In the genomic region with DNA sequence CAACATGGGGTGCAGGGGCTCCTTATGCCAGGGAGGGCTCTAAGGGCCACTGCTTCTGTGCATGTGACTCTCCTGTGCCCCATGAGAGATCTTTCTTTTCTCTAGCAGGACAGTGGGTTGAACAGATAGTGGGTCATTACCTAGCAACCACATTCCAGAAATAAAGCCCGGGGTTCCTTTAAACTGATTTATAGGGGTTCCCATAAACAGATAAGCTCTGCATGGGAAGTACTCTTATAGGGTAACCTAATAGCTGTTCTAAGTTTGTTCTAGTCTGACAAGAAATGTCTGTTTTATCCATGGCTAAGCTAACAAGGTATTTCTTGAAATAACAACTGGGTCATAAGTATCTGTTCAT, we compare ENCODE assay signal across 1 mouse cellular context.
TF ChIP-seq lines count a peak whose summit lies in the region.

No protein-coding gene starts in this region.

TF ChIP-seq in MEL, 35 proteins besides CTCF, POLR2A, EP300 and RAD21 (continued from another document):
- TF ChIP-seq NRF1 (IDR thresholded peaks at IDR 0.05; ENCODE audit: insufficient read depth, low read depth, low read length, poor library complexity, severe bottlenecking) = no peak
- TF ChIP-seq CHD1 (IDR thresholded peaks at IDR 0.05; ENCODE audit: low read depth, low read length) = 0 out of 2 replicates have a peak, but pooled peaks have one; percentile 21
- no peak for TF ChIP-seq ETS1 (IDR thresholded peaks at IDR 0.05; ENCODE audit: low read depth, low read length)
- TF ChIP-seq MYC (IDR thresholded peaks at IDR 0.05; ENCODE audit: low read depth, low read length) = no peak
- TF ChIP-seq GABPA (IDR thresholded peaks at IDR 0.05; ENCODE audit: low read depth, low read length) = no peak
- no peak for TF ChIP-seq MYB (IDR thresholded peaks at IDR 0.05; ENCODE audit: low read depth, low read length)
- no peak for TF ChIP-seq ZMIZ1 (IDR thresholded peaks at IDR 0.05; ENCODE audit: low read depth, low read length)
- no peak for TF ChIP-seq HCFC1 (IDR thresholded peaks at IDR 0.05; ENCODE audit: low read depth, low read length)
- no peak for TF ChIP-seq MAFK (IDR thresholded peaks at IDR 0.05; ENCODE audit: borderline replicate concordance, low read depth, low read length)
- no peak for TF ChIP-seq MXI1 (IDR thresholded peaks at IDR 0.05; ENCODE audit: low read depth, low read length)
- no peak for TF ChIP-seq KAT2A (conservative IDR thresholded peaks at IDR 0.05; ENCODE audit: low read depth, low read length)
- TF ChIP-seq MAZ (IDR thresholded peaks at IDR 0.05; ENCODE audit: low read depth, low read length) = no peak
- TF ChIP-seq MAX (IDR thresholded peaks at IDR 0.05; ENCODE audit: low read length) = peak; percentile 9; the same call in 1 of the 2 replicates
- no peak for TF ChIP-seq TAL1 (IDR thresholded peaks at IDR 0.05; ENCODE audit: low read length)
- TF ChIP-seq BHLHE40 (IDR thresholded peaks at IDR 0.05; ENCODE audit: borderline replicate concordance, low read depth, low read length) = no peak
- no peak for TF ChIP-seq SMC3 (IDR thresholded peaks at IDR 0.05; ENCODE audit: low read depth, low read length)
- TF ChIP-seq ELF1 (IDR thresholded peaks at IDR 0.05; ENCODE audit: low read depth, low read length) = no peak
- no peak for TF ChIP-seq ZC3H11A (IDR thresholded peaks at IDR 0.05; ENCODE audit: low read depth, low read length)
- no peak for TF ChIP-seq ZNF384 (IDR thresholded peaks at IDR 0.05; ENCODE audit: low read depth, low read length)
- TF ChIP-seq TBP (IDR thresholded peaks at IDR 0.05; ENCODE audit: low read depth, low read length) = no peak
- no peak for TF ChIP-seq TCF12 (IDR thresholded peaks at IDR 0.05; ENCODE audit: low read depth, low read length)
- TF ChIP-seq UBTF (IDR thresholded peaks at IDR 0.05; ENCODE audit: borderline replicate concordance, insufficient read depth, low read depth, low read length) = no peak
